Mouse (Mus musculus): ENCODE data around the gene Ephx3.
"Not testable (repeated sequence)": the region's sequence is repeated elsewhere in the genome, so short reads cannot be mapped to it uniquely, and the experiment has no call there.

Gene Ephx3

DNA sequence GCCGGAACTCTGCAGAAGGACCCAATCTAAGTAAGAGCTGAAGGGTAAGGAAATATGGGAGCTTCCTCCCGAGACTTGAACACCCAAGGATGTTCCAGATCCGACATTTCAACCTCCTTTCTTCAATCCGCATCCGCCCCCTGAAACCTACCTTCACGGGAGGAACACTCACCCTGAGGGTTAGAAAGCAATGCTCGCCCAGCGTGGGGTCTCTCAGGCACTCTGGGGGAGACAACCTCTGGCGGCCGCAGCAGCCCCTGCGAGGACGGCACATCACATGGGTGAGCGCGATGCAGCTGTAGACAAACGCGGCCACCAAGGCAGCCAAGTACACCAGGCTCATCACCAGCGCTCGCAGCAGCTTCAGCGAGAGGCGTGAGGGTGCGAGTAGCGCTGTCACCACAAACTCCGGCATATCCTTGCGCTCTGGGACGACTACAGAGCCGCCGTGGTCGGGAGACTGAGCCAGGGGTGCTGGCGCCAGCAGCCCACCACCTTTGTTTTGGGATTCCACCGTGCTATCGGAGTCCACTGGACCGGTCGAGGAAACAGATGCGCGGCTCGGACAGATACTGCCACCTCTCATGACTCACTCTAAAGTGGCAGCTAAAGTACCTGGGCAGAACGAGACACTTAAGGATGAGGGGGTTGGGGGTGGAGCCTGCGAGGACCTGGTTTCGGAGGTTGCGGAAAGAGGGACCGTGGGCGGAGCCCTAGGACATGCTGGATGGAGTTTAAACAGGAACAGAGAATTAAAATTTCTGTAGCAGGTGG is at the start of gene Ephx3:
Gene Ephx3 (minus strand): TSS at position 687 of the 774 bp plus-strand sequence.
- peak; percentile 36 for DNase-seq

- no peak for DNase-seq
Measured at GRCm38 (mm10) chr17:32238589-32238988, 49.2 kb upstream of the Ephx3 start.

GRCm38 (mm10) chr17:32235534-32236191 is 46.3 kb upstream of the Ephx3 start:
- peak; percentile 74 for DNase-seq

DNA sequence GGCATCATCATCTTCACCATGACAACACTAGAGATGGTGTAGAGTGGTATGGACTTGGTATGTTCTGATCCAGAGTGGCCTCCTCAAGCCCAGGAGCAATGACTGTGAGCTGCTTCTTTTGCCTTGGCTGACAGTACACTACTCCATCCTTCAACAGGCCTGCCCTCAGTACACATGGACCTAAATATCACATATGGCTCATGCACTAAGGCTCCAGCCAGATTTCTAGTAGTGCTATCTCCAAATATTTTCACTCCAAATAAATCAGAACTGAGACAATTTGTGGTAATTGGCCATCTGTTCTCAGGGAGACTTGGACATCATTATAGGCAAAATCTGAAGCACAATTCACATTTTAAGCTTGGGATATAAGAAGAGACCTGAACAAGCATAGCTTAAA is 43.8 kb upstream of the Ephx3 start:
- DNase-seq, result no peak

DNA sequence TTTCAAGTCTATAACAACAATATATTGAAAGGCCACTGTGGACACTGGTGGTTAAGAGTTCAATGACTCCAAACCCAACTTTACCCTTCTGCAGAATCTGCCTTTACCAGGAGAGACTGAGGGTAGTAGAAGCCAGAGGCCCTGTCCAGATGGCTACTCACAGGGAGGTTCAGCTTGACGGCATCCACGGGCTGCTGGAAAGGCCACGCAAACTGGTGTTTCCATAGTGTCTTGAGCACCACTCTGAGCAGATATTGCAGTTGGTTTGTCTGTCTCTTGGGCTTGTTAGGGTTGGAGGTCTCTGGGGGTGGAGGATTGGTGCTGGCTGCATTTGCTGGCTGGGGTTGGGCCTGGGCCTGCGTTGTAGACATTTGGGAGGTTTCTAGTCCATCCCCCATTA is 39.9 kb upstream of the Ephx3 start:
- no peak for DNase-seq

GRCm38 (mm10) chr17:32220873-32221272 is 31.5 kb upstream of the Ephx3 start:
- no peak for DNase-seq

DNA sequence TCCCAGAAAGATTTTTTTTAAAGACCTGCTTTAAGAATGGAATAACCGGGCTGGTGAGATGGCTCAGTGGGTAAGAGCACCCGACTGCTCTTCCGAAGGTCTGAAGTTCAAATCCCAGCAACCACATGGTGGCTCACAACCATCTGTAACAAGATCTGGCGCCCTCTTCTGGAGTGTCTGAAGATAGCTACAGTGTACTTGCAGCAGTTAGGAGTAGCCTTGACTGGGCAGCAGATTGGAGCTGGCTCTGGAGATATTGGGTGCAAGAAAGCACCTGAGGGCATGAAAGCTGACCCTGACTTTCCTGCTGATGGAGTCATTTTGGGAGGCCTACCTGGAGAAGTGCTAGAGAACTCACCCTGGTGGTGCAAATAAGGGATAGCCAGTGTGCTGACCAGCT is 26.2 kb upstream of the Ephx3 start:
- not testable (repeated sequence) for DNase-seq

DNA sequence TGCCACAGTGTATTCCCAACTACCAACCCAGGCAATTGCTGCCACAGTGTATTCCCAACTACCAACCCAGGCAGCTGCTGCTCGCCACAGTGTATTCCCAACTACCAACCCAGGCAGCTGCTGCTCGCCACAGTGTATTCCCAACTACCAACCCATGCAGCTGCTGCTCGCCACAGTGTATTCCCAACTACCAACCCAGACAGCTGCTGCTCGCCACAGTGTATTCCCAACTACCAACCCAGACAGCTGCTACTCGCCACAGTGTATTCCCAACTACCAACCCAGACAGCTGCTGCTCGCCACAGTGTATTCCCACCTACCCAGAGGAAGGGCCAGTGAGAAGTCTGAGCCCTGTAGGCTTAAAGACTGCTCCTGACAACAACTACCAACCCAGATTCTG is 22.2 kb upstream of the Ephx3 start:
- not testable (repeated sequence) for DNase-seq

DNA sequence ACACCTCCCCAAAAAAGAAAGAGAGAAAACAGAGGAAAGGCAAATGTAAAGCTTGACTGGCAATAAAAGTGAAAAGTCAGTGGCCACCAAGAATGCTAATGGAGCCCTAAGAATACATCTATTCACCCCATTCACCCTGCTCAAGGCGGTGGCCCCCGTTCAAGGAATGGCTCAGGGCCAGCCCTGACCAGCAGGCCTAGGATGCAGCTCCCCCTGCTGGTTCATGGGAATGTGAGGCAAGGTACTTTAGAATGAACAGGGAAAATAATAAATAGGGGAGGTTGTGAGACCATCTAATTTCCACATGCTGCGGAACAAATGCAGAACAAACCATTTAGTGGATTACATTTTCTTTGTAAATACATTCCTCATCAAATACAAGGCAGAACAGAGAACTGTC is 20.4 kb upstream of the Ephx3 start:
- DNase-seq, result peak; percentile 73

DNA sequence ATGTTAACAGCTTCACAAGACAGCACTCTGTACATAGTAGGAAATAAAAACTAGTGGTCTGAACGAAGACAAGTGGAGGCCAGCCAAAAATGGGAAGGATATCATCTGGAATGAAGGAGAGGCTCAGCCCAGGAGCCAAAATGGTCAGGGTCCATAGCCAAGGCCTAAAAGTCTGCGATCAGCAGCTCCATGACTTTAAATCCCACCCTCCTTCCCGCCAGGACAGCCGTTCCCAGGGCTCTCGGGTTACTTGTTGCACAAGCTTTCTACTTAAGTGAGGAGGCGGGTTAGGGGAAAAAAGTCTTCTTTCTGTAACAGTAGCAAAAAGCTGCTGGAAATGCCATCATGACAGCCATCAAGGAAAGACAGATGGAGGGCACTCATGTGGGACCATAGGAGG is 19.8 kb upstream of the Ephx3 start:
- peak; percentile 67 for DNase-seq

GRCm38 (mm10) chr17:32207586-32208245 is 18.4 kb upstream of the Ephx3 start:
- DNase-seq, result peak; percentile 78

- no peak for DNase-seq
Measured at GRCm38 (mm10) chr17:32205345-32205744, 16.0 kb upstream of the Ephx3 start.

DNA sequence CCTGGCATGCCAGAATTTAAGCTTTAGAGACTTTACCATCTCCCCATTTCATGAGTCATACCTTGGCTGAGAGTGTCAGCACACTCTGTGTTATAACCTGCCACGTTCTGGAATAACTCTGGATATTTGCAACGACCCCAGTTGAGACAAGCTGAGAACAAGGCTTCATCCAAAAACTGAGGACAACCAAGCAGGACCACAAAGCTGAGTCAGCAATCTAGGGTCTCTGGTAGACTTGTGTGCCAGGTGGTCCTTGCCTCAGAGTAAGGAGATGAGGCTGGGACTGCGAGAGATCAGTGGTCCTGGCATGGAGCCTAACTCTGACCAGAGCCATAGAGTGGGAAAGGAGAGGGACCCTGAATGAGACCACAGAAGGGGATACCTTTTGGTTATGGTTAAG is 13.6 kb upstream of the Ephx3 start:
- DNase-seq, result no peak

GRCm38 (mm10) chr17:32201086-32201485 is 11.7 kb upstream of the Ephx3 start:
- no peak for DNase-seq

DNA sequence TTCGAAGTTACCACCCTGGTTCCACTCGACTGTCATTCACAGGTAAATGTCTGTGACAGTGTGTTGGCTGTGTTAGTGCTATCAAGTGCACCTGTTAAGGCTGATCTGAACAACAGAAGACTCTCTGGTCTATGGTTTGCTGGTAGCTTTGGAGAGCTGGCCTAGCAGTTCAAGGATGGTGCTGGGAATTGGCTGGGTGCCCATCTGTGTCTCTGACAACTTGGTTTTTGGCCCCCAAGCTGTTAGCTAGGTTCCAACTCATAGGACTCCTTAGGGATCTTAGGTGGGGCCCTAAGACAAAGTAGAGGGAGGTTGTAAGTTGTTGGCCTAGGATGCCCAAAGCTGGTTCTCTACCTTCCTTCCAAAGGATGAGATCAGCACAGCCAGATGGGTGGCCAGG is 10.4 kb upstream of the Ephx3 start:
- DNase-seq, result no peak

- DNase-seq, result no peak
Measured at GRCm38 (mm10) chr17:32197156-32197555, 7.8 kb upstream of the Ephx3 start.

GRCm38 (mm10) chr17:32195725-32196124 is 6.4 kb upstream of the Ephx3 start:
- no peak for DNase-seq

DNA sequence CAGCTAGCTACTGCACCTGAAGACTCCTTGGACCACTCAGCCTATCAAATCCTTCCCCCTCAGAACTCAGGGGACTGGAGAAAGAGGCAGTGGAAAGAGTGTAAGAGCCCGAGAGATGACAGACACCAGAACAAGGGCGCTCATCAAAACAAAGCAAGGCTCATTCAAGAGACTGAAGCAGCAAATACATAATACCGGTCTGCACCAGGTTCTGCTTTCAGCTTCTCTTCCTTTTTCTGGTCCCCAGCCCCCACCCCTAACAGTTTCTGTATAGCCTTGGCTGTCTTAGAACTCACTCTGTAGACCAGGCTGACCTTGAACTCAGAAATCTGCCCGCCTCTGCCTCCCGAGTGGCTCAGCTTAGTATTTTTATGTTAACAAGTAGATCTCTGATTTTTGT is 3.7 kb upstream of the Ephx3 start:
- no peak for DNase-seq

DNA sequence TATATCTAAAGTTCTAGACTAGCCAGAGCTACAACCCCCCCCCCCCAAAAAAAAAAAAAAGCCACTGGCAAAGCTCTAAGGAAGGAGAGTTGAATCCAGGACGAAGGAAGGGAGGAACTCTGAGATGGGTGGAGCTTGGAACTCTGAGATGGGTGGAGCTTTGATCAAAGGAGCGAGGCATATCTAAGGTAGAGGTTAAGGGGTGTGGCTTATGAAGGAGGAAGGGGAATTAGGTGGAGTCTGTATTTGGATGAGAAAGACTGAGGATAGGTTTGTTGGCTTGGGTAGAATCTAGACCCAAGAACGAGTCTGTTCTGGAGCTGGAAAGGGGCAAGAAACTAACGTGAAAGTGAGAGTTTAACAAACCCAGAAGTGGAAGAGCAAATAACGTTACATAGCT is 501 bp upstream of the Ephx3 start:
- DNase-seq, result peak; percentile 38

GRCm38 (mm10) chr17:32183017-32183416 is 6.3 kb downstream of the Ephx3 start:
- DNase-seq, result no peak

- peak; percentile 38 for DNase-seq
Measured at GRCm38 (mm10) chr17:32179621-32180491, 9.5 kb downstream of the Ephx3 start.

- DNase-seq, result no peak
Measured at GRCm38 (mm10) chr17:32176919-32177318, 12.4 kb downstream of the Ephx3 start.

DNA sequence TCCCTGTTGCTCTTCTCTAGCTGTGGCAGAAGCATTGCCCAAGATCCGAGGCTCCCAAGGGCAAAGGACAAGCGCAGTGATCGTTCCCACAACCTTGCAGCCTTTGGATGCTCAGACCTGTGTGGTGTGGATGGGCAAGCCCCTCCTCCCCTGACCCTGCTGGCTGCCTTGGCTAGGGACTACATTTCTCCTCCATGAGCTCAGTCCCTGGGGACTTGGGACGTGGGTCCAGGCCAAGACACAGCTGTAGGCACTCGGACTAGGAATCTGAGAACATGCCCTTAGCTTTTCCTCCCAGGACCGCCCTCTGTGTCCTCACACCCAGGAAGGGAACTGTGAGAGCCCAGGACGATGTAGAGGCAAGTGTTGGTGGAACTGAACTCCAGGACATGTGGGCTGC is 16.2 kb downstream of the Ephx3 start:
- peak; percentile 86 for DNase-seq

Measured in lung, postnatal 10 days (tissue).